Mouse (Mus musculus): Measurements from ENCODE around the gene Olfr1062.
"Not testable (repeated sequence)": the region's sequence is repeated elsewhere in the genome, so short reads cannot be mapped to it uniquely, and the experiment has no call there.

Gene Olfr1062

GRCm38 (mm10) chr2:86426649-86427048 is at the start of gene Olfr1062:
Gene Olfr1062 (minus strand): TSS chr2:86426749.
- DNase-seq = not testable (repeated sequence)

- DNase-seq = peak; percentile 33
These were observed 38.0 kb upstream of the Olfr1062 start for GRCm38 (mm10) chr2:86464442-86465109.

GRCm38 (mm10) chr2:86460434-86460833 is 33.9 kb upstream of the Olfr1062 start:
- no peak for DNase-seq

- no peak for DNase-seq
These were observed 29.6 kb upstream of the Olfr1062 start, which contains the start of gene Olfr1066 for GRCm38 (mm10) chr2:86456169-86456568. Gene Olfr1066 (minus strand): TSS chr2:86456269.

GRCm38 (mm10) chr2:86450491-86450890 is 23.9 kb upstream of the Olfr1062 start, which contains the start of gene Olfr1065:
Gene Olfr1065 (minus strand): TSS chr2:86450591.
- not testable (repeated sequence) for DNase-seq

- DNase-seq = not testable (repeated sequence)
These were observed 15.6 kb upstream of the Olfr1062 start for GRCm38 (mm10) chr2:86442101-86442500.

GRCm38 (mm10) chr2:86428511-86428910 is 2.0 kb upstream of the Olfr1062 start:
- peak; percentile 9 for DNase-seq

- no peak for DNase-seq
These were observed 12.6 kb downstream of the Olfr1062 start, which contains the start of gene Olfr1061 for GRCm38 (mm10) chr2:86413950-86414349. Gene Olfr1061 (minus strand): TSS chr2:86414050.

- DNase-seq = no peak
These were observed 31.4 kb downstream of the Olfr1062 start for GRCm38 (mm10) chr2:86395114-86395513.

- not testable (repeated sequence) for DNase-seq
These were observed 38.1 kb downstream of the Olfr1062 start, which contains the start of gene Olfr1058 for GRCm38 (mm10) chr2:86388461-86388860. Gene Olfr1058 (minus strand): TSS chr2:86388561.

- DNase-seq = no peak
These were observed 48.3 kb downstream of the Olfr1062 start, which contains the start of gene Olfr1057 for GRCm38 (mm10) chr2:86378293-86378692. Gene Olfr1057 (minus strand): TSS chr2:86378393.
